Mouse (Mus musculus): ENCODE measurements at regions not wholly inside any gene's neighbourhood (a gene's known extent, or its start where the extent isn't known, plus 50 kb on each side); places are given as distances from the start of the nearest gene placed in this dataset.
A peak's percentile ranks its signal among the peaks of the same experiment; 100 is the strongest.

DNA sequence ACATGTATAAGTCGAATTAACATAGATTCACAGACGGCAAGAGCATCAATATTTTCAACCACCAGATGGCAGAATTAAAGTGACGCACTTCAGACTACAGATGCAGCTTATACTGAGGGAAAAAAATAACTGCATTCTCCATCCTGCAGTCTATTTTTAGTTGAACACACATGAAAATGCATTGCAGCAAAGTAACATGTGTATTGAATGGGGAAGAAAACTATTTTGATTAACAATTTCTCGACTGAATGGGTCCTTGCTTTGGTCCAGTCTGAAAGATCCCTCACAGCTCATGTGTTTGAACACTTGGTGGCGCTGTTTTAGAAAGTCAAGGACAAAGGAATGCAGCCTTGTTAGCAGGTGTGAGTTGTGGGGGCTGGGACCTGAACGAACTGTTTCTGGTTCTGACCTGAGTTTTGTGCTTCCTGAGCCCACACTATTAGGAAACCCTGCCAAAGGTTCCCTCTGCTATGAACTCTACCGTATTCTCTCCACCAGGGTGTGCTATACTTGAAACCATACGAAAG lies 125.6 kb downstream of the Gnat3 start:
- in situ Hi-C loops (cut with MboI; ENCODE audit: low sequenced_read_pairs in 2 of 2, unreplicated experiment in 2 of 2), result loop anchor here in 1 of 2 experiments (25.0 kb wide), 1 partner anchor 349 kb away; no protein-coding TSS in a partner anchor
- DNase-seq (ENCODE audit: low read depth, low spot score), result peak; percentile 87
- H3K27ac ChIP-seq (ENCODE audit: insufficient read depth, low read depth, low read length, poor library complexity, severe bottlenecking), result no peak overlapping the region; the same call in 1 of the 2 replicates

DNA sequence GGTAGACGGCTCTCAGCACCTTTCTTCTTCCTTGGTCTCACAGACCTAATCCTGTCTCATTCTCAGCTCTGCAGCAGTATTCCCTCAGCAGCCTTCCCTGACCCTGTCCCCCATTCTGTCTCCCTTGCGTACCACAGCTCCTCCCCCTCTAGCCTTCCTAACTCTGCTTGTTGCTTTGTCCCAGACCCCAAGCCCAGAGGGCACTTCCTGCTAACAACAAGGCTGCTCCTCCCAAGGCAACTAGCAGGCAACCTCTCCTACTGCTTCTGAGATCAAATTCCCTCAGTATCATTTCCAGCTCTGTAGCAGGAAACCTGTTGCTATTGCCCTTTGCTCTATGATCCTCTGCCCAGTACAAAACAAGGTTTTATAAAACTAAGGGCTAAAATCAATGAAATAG lies 127.6 kb downstream of the Gnat3 start:
- Histone ChIP-seq H3K36me3 (ENCODE audit: control insufficient read depth, insufficient read depth, low read length, poor library complexity, severe bottlenecking) (no peaks in the 10 kb centered on the region), H3K9ac (ENCODE audit: insufficient read depth, low read depth, low read length, poor library complexity, severe bottlenecking) (no peak overlapping the region; the same call in 1 of the 2 replicates), H3K4me1 (ENCODE audit: control insufficient read depth in 2 of 2, insufficient read depth in 2 of 2, low read length in 2 of 2, poor library complexity in 1 of 2) (peaks cover 0 to 7% of the 10 kb centered on the region in 2 experiments; a peak in 2 of 4 replicates), H3K27ac (ENCODE audit: insufficient read depth, low read depth, low read length, poor library complexity, severe bottlenecking) (peak overlapping the region; percentile 1; the same call in 1 of the 2 replicates), H3K4me3 (ENCODE audit: insufficient read depth in 1 of 2, low read depth in 1 of 2, low read length in 2 of 2, poor library complexity in 1 of 2, severe bottlenecking in 1 of 2) (no peak overlapping the region), H3K9me3 (ENCODE audit: control insufficient read depth, insufficient read depth, low read depth, low read length) (no peaks in the 10 kb centered on the region)
- TF ChIP-seq CHD2 (IDR thresholded peaks at IDR 0.05; ENCODE audit: low read depth, low read length) (no peak), HCFC1 (IDR thresholded peaks at IDR 0.05; ENCODE audit: borderline replicate concordance, insufficient read depth, low read length) (no peak), MAFK (IDR thresholded peaks at IDR 0.05; ENCODE audit: insufficient read depth, low read depth, low read length) (no peak), ZNF384 (IDR thresholded peaks at IDR 0.05; ENCODE audit: low read depth, low read length) (no peak), ZC3H11A (IDR thresholded peaks at IDR 0.05; ENCODE audit: borderline replicate concordance, low read depth, low read length) (no peak)
- in situ Hi-C loops (cut with MboI; ENCODE audit: low sequenced_read_pairs in 2 of 2, unreplicated experiment in 2 of 2), result loop anchor here in 1 of 2 experiments (25.0 kb wide), 1 partner anchor 347 kb away; no protein-coding TSS in a partner anchor
- DNase-seq (ENCODE audit: low read depth, low spot score), result no peak

More for the DNA sequence above, 125.6 kb downstream of the Gnat3 start:
- Histone ChIP-seq H3K9ac (ENCODE audit: insufficient read depth, low read depth, low read length, poor library complexity, severe bottlenecking) (no peak overlapping the region), H3K4me3 (ENCODE audit: insufficient read depth in 1 of 2, low read depth in 1 of 2, low read length in 2 of 2, poor library complexity in 1 of 2, severe bottlenecking in 1 of 2) (peak overlapping the region in 1 of 2 experiments; percentile 3; a peak in 1 of 4 replicates), H3K36me3 (ENCODE audit: control insufficient read depth, insufficient read depth, low read length, poor library complexity, severe bottlenecking) (no peaks in the 10 kb centered on the region), H3K9me3 (ENCODE audit: control insufficient read depth, insufficient read depth, low read depth, low read length) (no peaks in the 10 kb centered on the region), H3K4me1 (ENCODE audit: control insufficient read depth in 2 of 2, insufficient read depth in 2 of 2, low read length in 2 of 2, poor library complexity in 1 of 2) (peaks cover 4 to 8% of the 10 kb centered on the region in 2 experiments; a peak in 3 of 4 replicates)
- TF ChIP-seq ZNF384 (IDR thresholded peaks at IDR 0.05; ENCODE audit: low read depth, low read length) (no peak), MAFK (IDR thresholded peaks at IDR 0.05; ENCODE audit: insufficient read depth, low read depth, low read length) (no peak; the same call in 1 of the 2 replicates)

DNA sequence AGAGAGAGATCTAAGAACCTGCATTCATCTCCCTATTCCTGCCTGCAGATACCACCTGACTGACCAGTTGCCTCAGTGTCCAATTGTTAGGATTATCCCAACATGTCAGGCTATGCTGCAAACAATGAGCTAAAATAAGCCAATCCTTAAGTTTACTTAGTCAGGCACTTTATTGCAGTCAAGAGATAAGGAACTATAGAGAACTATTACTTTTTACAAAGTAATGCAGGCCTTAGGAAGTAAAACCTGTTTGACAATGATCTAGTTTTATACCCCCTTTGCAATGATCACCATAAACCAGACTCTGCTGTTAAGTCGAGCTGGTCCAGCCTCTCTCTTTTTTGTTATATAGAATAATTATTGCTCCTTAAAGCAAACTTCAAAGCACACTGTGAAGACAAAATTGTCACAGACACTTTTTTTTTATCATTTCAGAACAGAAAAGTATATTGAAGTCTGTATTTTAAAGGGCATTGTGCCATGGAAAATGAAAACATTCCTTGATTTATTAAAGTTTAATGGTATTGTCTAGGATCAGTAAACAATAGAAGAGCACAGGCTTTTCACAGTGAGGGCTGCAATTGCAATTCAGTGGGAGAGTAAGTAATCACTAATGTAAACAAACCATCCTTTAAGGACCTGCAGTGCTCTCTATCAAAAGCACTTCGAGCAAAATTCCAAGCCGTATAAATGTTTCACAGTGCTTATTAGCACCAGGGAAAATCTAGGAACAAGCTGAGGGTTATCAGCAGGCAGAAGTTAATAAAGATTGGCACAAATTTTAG lies 152.7 kb downstream of the Gnat3 start:
- H3K4me1 ChIP-seq (ENCODE audit: control insufficient read depth in 2 of 2, insufficient read depth in 2 of 2, low read length in 2 of 2, poor library complexity in 1 of 2), result no peaks in the 10 kb centered on the region
- no peak overlapping the region for H3K9ac ChIP-seq (ENCODE audit: insufficient read depth, low read depth, low read length, poor library complexity, severe bottlenecking)
- H3K9me3 ChIP-seq (ENCODE audit: control insufficient read depth, insufficient read depth, low read depth, low read length), result no peaks in the 10 kb centered on the region
- DNase-seq (ENCODE audit: low read depth, low spot score), result no peak
- no peak overlapping the region for H3K27ac ChIP-seq (ENCODE audit: insufficient read depth, low read depth, low read length, poor library complexity, severe bottlenecking)
- no peak overlapping the region for H3K4me3 ChIP-seq (ENCODE audit: insufficient read depth in 1 of 2, low read depth in 1 of 2, low read length in 2 of 2, poor library complexity in 1 of 2, severe bottlenecking in 1 of 2)
- in situ Hi-C loops (cut with MboI; ENCODE audit: low sequenced_read_pairs in 2 of 2, unreplicated experiment in 2 of 2), result no loop called here
- TF ChIP-seq MAFK (IDR thresholded peaks at IDR 0.05; ENCODE audit: insufficient read depth, low read depth, low read length) (no peak), HCFC1 (IDR thresholded peaks at IDR 0.05; ENCODE audit: borderline replicate concordance, insufficient read depth, low read length) (no peak), ZNF384 (IDR thresholded peaks at IDR 0.05; ENCODE audit: low read depth, low read length) (no peak), CHD2 (IDR thresholded peaks at IDR 0.05; ENCODE audit: low read depth, low read length) (no peak), ZC3H11A (IDR thresholded peaks at IDR 0.05; ENCODE audit: borderline replicate concordance, low read depth, low read length) (no peak)
- no peaks in the 10 kb centered on the region for H3K36me3 ChIP-seq (ENCODE audit: control insufficient read depth, insufficient read depth, low read length, poor library complexity, severe bottlenecking)

DNA sequence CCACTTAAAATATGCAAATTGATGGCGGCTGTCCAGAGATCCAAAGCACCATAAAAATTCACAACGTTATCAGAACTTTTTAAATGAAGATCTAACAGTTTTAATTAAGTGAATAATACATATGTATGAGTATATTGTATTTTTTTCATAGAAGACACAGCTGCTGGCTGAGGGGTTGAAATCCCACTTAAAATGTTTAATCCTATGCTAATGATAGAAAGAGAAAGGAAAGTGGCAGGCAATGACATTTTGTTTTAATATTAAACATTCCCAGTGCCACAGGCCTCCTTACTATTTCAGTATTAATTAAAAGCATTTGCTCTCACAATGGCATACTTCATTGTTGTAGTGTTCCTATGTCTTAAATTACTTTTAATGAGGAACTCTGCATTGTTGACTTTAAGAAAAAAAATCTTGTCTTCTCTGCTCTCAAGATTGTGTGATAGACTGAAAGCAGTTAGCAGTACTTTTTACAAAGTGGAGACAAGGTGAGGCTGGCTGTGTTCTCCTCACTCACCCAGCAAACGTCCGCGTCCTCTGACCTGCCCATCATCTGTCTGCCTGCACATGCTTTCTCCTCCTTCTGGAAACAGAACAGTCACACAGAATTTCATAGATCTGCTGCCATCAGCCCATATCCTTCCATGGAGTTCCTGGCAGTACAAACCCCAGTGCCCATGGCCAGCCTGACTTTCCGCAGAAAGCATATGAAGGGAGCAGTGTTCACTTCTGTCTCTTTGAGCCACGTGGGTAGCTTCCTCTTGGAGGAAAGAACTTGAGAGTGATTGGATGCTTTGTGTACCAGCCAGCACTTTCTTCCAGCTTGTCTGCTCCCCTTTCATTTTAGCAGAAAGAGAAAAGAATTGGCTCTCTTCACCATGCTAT lies 173.7 kb downstream of the Gnat3 start:
- Histone ChIP-seq H3K9ac (ENCODE audit: insufficient read depth, low read depth, low read length, poor library complexity, severe bottlenecking) (no peak overlapping the region), H3K27ac (ENCODE audit: insufficient read depth, low read depth, low read length, poor library complexity, severe bottlenecking) (peak overlapping the region; percentile 69; the same call in 1 of the 2 replicates), H3K4me3 (ENCODE audit: insufficient read depth in 1 of 2, low read depth in 1 of 2, low read length in 2 of 2, poor library complexity in 1 of 2, severe bottlenecking in 1 of 2) (no peak overlapping the region), H3K4me1 (ENCODE audit: control insufficient read depth in 2 of 2, insufficient read depth in 2 of 2, low read length in 2 of 2, poor library complexity in 1 of 2) (peaks cover 0 to 3% of the 10 kb centered on the region in 2 experiments; a peak in 1 of 4 replicates), H3K9me3 (ENCODE audit: control insufficient read depth, insufficient read depth, low read depth, low read length) (no peaks in the 10 kb centered on the region), H3K36me3 (ENCODE audit: control insufficient read depth, insufficient read depth, low read length, poor library complexity, severe bottlenecking) (no peaks in the 10 kb centered on the region)
- TF ChIP-seq HCFC1 (IDR thresholded peaks at IDR 0.05; ENCODE audit: borderline replicate concordance, insufficient read depth, low read length) (no peak), ZNF384 (IDR thresholded peaks at IDR 0.05; ENCODE audit: low read depth, low read length) (no peak), CHD2 (IDR thresholded peaks at IDR 0.05; ENCODE audit: low read depth, low read length) (no peak), ZC3H11A (IDR thresholded peaks at IDR 0.05; ENCODE audit: borderline replicate concordance, low read depth, low read length) (no peak), MAFK (IDR thresholded peaks at IDR 0.05; ENCODE audit: insufficient read depth, low read depth, low read length) (no peak)
- no peak for DNase-seq (ENCODE audit: low read depth, low spot score)
- in situ Hi-C loops (cut with MboI; ENCODE audit: low sequenced_read_pairs in 2 of 2, unreplicated experiment in 2 of 2), result no loop called here
